Mouse (Mus musculus) right cerebral cortex, adult 2 months (tissue): ENCODE results near the gene Otud7a.

Experiments used
- DNase-seq, 2 experiments: peaks; one replicate each; pipeline ENCODE4 v3.0.0; 2021 to 2022; ENCODE audit warnings: low spot score in 2 of 2

Otud7a gene

GRCm38 (mm10) chr7:63697921-63698320 is 253.4 kb downstream of the Otud7a start:
- DNase-seq = no peak

GRCm38 (mm10) chr7:63717903-63718302 is 273.4 kb downstream of the Otud7a start:
- peak in 1 of 2 experiments; percentile 24 for DNase-seq

GRCm38 (mm10) chr7:63719183-63719944 is 274.8 kb downstream of the Otud7a start:
- no peak for DNase-seq

- DNase-seq = no peak
Measured at GRCm38 (mm10) chr7:63720682-63721081, 276.1 kb downstream of the Otud7a start.

DNA sequence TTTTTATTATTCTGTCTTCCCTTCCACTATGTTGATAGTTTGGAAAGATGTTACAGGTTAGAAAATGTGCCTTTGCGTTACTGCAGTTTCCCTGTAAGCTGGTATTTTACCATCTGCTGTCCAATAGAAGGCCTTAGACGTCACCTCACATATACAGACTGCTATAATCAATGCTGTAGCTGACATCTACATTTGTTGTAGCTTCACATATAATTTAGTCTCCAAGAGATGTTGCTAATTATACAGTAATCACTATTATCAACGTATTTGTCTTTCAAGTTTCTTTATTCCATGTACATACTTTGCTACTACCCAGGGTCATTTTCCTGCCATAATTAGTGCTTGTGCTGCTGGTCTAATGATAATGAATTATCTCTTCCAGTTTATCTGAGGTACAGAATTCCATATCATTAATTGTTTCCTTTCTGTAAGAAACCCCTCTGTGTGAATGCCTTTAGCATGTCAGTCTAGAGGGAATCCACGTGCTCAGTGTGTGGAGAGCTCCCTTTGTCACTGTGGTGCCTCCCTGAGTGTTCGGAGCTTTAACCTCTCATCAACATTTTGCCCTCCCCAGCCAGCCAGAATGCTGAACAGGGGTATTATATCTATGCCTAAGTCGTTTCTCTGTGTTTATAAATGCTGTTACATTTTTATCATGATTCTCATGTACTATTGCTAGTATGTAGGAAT is 280.6 kb downstream of the Otud7a start:
- DNase-seq = no peak

DNA sequence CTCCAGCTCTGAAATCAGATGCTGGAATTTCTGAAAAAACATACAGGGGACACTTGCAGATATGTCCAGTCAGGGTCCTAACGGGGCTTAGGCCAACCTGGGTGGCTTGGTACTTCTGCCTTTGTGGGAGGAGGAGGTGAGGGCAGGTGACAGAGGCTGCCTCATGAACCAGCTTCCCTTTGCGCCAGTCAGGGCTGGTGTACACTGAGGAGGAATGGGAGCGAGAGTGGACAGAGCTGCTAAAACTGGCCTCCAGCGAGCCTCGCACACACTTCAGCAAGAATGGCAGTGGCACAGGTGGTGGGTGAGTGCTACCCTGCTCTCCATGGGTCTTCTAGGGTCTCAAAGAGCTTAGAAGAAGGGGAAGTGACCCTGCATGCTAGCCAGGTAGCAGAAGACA is 285.1 kb downstream of the Otud7a start:
- DNase-seq = no peak

DNA sequence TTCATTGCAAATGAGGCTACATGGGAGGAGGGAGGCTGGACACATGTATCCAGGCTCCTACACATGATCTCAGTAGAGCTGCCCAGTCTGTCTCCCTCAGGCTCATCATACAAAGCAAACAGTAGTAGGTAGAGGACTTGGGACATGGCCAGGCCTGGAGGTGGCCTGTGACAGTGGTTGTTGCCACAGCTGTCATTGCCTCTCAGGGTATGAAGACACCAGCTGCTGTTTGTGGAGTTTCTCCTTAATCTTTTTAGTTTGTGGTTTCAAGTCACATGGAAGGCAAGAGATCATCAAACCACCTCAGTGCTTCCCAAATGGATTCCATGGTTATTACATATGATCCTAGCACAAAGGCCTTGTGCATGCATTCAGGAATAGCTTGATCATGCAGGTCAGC is 285.5 kb downstream of the Otud7a start:
- no peak for DNase-seq

GRCm38 (mm10) chr7:63737725-63738124 is 293.2 kb downstream of the Otud7a start:
- peak in 1 of 2 experiments; percentile 48 for DNase-seq

DNA sequence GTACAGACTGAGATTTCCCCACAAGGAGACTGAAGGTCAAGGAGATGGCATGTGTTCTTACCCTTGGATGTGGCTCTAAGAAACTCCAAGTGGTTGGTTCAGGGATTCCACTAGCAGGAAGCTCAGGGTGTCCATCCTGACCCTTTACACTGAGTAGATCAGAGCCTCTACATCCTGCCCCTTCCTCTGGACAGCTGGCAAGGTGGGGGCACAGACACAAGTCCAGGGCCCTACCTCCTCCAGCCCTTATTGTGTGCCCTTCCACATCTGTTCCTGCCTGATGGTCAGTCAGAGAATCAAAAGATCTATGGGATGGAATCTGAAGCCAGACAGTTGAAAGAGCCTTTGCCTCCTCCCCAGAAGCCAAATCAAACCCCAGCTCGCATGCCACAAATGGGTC is 293.6 kb downstream of the Otud7a start:
- no peak for DNase-seq

DNA sequence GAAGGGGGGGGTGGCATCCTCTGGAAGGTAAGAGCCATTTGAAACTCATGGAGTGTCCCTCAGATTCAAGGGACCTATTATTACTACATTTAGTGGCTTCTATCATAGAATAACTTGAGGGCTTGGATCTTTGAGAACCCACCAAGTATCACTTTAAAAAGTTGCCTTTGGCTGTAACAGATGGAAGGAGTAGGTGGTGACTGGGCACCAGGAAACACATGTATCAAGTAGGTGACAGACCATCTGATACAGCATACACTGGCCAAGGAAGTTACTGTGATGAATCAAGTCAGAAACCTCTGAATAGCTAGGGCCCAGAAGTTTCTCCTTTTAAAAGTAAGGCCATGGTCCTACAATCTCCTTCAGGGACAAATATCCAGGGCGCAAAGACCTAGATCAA is 298.6 kb downstream of the Otud7a start:
- DNase-seq = no peak

- peak; percentile 38 to 63 for DNase-seq
Measured at GRCm38 (mm10) chr7:63752081-63752480, 307.5 kb downstream of the Otud7a start.

DNA sequence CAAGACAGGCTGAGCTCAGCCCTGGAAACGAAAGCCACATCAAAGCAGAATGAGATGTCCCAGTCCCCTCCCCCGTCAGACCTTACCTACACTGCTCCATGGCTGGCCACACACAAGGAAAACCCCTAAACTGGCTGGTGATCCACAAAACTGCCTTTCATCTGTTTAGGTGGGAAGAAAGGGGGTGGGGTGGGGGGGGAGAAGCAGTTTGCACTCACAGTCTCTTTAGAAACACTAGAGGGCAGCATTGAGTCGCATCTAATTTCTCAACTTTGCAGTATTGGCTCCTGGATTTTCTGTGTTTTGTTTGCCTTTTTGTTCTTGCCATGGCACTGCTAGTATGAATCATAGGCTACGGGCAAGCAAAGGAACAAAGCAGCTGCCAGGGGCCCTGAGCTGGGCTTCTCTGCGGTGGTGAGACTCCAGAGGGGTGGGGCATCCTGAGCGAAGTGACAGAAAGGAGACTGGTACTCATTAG is 308.8 kb downstream of the Otud7a start:
- peak; percentile 56 to 68 for DNase-seq

DNA sequence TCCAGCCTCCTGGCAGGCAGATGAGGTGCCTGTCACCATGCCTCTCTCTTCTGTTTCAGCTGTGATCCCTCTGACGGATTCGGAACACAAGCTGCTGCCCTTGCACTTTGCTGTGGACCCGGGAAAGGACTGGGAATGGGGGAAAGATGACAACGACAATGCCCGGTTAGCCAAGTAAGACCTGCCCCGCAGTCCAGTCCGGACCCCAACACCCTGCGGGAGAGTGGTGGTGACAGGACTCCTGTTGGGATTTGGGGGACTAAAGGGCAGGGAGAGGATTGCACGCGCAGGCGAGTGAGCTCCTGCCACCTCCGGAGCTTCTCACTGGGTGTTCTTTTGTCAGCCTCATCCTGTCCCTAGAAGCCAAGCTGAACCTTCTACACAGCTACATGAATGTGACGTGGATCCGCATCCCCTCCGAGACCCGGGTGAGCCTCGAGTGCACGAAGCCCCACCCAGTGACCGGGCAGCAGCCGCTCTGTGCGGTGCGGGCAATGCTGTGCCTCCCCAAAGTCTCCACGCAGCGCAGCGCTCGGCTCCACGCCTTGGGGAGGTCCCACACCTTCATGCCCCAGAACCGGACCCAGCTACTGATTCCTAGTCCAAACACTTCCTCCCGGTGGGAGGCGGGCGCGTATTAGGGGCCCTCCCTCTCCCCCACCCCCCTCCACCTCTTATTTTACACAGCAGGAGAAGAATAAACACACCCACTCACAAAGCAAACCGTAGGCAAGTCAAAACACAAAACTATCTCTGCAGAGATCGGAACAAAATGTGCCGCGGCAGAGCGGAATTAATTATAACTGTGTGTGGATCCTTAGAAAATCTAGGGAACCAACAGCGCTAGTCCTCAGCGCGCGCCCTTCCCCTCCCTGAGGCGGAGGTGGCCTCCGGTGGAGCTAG is 310.3 kb downstream of the Otud7a start:
- peak; percentile 83 to 84 for DNase-seq

DNA sequence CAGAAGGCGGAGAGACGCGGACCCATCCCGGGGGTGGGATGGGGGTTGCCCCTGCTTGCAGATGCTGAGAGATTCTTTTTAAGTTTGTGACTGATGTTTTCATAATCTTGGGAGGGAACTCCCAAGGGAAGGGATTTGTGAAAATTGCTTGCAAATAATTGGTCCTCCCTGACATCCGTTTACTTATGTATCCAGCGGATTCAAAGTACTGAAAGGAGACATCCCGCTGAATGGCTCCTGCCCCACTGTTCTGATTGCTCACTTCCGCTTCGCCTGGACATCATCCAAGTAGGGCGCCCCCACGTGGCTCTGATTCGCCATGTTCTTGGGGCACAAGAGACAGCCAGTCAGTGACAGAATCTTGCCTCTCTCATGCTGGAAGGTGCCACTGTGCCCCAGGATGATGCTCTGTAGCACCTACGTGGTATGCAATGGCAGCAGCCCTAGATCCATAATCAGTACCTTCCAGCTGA is 311.0 kb downstream of the Otud7a start:
- DNase-seq = peak; percentile 84 to 85

DNA sequence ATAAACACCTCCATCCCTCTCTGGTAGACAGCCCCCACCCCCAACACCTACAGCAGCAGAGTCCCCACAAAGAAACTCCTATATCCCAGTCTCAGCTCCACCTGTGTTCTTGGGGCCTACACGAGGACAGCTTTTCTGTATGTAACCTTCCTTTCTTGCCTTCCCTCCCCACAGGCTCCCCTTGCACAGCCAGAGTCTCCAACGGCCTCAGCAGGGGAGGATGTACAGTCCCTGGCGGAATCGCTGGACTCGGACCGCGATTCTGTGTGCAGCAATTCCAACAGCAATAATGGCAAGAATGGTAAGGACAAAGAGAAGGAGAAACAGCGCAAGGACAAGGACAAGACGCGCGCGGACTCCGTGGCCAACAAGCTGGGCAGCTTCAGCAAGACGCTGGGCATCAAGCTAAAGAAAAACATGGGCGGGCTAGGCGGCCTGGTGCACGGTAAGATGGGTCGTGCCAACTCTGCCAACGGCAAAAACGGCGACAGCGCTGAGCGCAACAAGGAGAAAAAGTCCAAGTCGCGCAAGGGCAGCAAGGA is 312.7 kb downstream of the Otud7a start:
- DNase-seq = no peak

DNA sequence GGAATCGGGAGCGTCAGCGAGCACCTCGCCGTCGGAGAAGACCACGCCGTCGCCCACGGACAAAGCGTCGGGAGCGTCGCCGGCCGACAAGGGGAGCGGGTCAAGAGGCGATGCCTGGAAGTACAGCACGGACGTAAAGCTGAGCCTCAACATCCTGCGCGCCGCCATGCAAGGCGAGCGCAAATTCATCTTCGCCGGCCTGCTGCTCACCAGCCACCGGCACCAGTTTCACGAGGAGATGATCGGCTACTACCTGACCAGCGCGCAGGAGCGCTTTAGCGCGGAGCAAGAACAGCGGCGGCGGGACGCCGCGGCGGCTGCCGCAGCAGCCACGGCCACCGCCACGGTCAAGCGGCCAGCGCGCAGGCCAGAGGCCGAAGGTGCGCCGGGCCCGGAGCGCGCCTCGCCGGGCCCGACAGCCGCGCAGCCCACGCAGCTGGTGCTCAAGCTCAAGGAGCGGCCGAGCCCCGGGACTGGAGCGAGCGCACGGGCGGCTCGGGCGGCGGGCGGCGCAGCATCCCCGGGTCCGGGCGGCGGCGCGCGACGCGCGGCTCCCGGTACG is 313.2 kb downstream of the Otud7a start:
- DNase-seq = no peak

GRCm38 (mm10) chr7:63758240-63758826 is 313.8 kb downstream of the Otud7a start:
- DNase-seq = no peak

DNA sequence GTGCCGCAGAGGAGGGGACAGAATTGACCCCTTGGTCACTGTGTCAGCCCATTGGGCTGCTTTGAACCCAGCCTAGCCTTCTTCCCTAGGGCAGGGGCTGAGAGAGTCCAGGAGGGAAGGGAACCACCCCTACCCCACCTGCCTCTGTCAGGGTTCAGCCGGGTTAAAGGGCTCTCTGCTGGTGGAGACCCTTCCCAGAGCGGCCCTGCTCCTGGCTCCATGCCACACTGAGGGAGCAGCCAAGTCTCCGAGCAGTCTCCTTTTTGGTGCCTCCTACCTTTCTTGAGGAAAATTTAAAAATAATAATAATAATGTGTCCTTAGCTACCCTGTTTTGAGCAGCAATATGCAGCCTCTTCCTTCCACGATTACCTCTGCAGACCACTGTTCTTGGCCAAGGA is 315.1 kb downstream of the Otud7a start:
- DNase-seq = no peak

- DNase-seq = peak in 1 of 2 experiments; percentile 2
Measured at GRCm38 (mm10) chr7:63762529-63762928, 318.0 kb downstream of the Otud7a start.

GRCm38 (mm10) chr7:63768398-63769029 is 324.0 kb downstream of the Otud7a start:
- peak in 1 of 2 experiments; percentile 38 for DNase-seq
